Mouse (Mus musculus) erythroblast, embryonic 14.5 days (primary cell): ENCODE measurements around the gene Ap4e1.

Experiments used
- GATA1 ChIP-seq: IDR thresholded peaks from 2 replicates; pipeline ENCODE4 v1.6.1; 2012; ENCODE audit warnings: low read length, inconsistent platforms, mixed read lengths
- TAL1 ChIP-seq: IDR thresholded peaks from 3 replicates; pipeline ENCODE4 v1.6.1; 2012; ENCODE audit warnings: low read length, inconsistent platforms, mixed read lengths

GRCm38 (mm10) chr2:127006634-127007370 lies 1.7 kb upstream of the Ap4e1 start:
- TF ChIP-seq GATA1 (no peak), TAL1 (no peak)
